Mouse (Mus musculus): Measurements from ENCODE around the gene Cxcl5.
A peak's percentile ranks its signal among the peaks of the same experiment; 100 is the strongest.

DNA sequence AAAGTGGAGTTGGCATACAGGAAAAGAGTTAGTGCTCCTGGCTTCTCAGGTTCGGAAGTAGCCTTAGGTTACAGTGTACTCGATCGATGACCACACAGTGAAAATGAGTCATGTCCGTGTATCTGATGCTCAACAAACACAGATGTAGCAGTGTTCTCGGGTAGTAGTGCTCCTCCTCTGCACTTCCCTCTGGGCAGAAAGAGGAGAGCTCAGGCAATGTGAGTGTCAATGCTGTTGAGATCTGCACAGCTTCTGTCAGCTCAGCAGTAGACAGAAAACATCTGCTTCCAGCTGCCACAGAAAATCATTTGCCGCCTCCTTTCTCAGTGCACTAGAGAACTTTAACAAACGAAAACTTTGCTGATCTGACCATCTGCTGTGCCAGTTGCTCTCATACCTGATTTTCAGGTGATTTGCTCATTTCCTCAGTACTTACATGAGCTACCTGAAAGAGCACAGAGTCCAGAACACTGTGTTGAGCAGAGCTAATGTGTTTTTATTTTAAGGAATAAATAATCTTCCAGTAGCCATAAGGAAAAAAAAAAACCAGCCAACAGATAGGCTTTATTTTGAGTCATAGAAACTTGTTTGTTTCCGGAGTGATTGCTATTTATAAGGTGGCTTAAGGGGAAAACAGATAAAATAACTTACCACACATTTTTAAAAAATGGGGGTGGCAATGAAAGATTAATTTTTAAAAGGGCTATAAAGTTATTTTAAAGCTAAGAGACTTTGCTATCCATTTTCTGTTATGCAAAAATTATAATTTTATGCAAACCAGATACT lies 6.9 kb downstream of the Cxcl5 start:
- TF ChIP-seq CTCF (IDR thresholded peaks at IDR 0.05; ENCODE audit: low read depth) (no peak), EP300 (IDR thresholded peaks at IDR 0.05; ENCODE audit: low read depth) (0 out of 2 replicates have a peak, but pooled peaks have one; percentile 21)
